Mouse (Mus musculus): ENCODE measurements at regions not wholly inside any gene's neighbourhood (a gene's known extent, or its start where the extent isn't known, plus 50 kb on each side); places are given as distances from the start of the nearest gene placed in this dataset.

GRCm38 (mm10) chr12:118784643-118785042 lies 61.5 kb upstream of the Sp8 start:
- no peak for DNase-seq (ENCODE audit: low spot score in 2 of 2)

GRCm38 (mm10) chr12:118781978-118782377 lies 64.2 kb upstream of the Sp8 start:
- no peak for DNase-seq (ENCODE audit: low spot score in 2 of 2)

DNA sequence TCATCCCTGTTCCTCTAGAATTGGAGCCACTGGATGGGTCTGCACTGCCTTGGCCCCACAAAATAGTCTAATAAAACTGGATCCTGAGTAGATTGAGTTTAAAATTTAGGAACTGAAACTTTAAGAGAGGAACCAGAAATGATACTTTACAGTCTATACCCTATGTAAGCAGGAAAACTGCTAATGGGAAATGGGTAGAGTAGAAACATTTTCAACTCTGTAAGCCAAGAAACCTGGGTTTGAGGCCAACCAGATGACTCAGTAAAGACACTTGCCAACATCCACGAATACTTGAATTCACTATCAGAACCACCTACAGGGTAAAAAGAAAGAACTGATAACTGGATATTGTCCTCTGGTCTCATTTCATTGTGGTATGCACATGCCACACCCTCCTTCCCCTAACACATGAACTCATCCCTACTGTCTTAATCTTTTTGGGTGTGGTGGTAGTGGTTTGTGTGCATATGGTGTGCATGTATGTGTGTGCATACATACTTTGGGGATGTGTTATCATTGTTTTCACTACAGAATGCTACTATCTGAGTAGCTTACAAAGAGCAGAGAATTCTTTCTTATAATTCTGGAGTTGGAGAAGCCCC lies 70.6 kb upstream of the Sp8 start:
- no peak for DNase-seq (ENCODE audit: low spot score in 2 of 2)

GRCm38 (mm10) chr12:118772790-118773189 lies 73.3 kb upstream of the Sp8 start:
- no peak for DNase-seq (ENCODE audit: low spot score in 2 of 2)

DNA sequence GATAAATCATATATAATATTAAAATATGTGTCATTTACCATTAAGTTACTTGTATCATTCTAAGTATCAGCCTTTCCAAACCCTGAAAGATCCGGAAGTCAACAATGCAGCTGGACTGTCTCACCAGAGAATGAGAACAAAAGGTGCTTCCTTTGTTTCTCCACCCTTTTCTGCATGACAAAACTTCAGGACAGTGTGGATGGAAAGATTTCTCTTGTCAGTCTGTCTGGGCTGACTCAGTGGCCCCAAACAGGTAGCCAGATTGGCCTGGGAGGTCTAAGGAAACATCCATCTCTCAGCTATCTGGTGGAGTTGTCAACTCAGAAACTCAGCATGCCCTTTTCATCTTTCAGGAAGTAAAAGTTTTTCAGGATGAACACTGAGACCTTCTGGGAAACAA lies 79.7 kb upstream of the Sp8 start:
- DNase-seq (ENCODE audit: low spot score in 2 of 2), result no peak

GRCm38 (mm10) chr12:118754076-118754475 lies 92.1 kb upstream of the Sp8 start:
- DNase-seq (ENCODE audit: low spot score in 2 of 2), result no peak

- DNase-seq (ENCODE audit: low spot score in 2 of 2), result no peak
Measured at GRCm38 (mm10) chr12:118739103-118739502, 107.0 kb upstream of the Sp8 start.

DNA sequence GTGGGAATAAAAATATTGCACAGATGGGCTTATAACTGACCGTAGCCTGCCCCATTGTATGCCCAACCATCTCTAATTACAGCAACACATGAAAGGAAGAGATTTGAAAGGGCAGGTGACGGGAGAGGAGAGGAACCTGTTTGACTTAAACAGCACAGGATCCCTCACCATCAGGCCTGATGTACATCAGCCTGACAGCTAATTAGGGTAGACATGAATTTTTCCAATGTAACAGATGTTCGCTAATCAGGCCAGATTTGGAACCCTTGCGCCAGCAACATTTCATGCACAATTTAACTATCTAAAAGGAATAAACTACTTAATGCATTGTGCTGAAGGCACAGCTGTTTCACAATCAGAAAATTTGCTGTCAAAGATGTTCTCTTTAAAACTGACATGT lies 120.2 kb upstream of the Sp8 start:
- DNase-seq (ENCODE audit: low spot score in 2 of 2), result no peak

DNA sequence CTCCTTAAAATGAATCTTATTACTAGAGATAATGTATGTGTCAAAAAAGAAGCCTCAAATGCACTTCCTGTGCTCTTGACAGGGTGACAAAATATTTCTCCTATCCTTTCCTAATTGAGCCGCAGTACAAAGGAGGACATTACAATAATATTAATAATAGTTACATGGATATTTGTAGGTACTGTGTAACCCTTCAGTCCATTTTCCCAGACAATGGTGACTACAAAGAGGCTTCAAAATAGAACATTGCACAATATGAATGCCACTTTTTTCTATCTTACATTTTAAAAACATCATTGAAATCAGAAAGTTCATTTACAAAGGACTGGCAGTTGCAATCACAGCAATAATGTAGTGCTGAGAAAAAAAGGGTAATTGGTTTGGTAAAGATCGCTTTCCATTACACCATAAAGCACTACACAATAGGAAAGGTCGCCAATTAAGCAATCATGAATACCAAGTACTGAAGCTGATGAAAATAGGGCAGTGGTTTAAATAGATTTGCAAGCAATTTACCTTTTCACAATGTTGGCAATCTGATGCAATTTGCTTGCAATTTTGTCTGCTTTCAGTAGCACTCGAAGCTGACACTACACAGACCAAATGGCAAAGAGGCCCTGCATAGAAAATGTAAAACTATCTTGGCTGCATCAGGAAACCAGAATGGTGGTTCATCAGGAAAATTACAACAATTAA lies 126.1 kb upstream of the Sp8 start:
- DNase-seq (ENCODE audit: low spot score in 2 of 2), result no peak

DNA sequence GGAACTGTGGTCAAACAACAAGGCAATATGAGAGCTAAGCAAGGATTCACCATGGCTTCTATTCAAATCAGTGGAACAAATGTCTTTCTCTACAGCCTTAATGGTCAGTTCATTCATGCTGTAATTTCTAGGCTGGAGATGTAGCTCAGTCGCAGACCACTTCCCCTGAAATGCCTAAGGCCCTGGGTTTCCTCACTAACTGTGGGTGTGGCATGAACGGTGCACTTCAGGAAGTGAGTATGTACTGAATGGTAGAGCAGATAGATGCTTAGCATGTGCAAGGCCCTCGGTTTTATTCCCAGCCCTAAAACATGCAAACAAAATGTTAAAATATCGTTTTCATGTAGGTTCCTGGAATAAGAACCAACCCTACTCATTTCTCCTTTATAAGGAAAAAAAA lies 129.3 kb upstream of the Sp8 start:
- no peak for DNase-seq (ENCODE audit: low spot score in 2 of 2)

GRCm38 (mm10) chr12:118706626-118707025 lies 139.5 kb upstream of the Sp8 start:
- no peak for DNase-seq (ENCODE audit: low spot score in 2 of 2)

- no peak for DNase-seq (ENCODE audit: low spot score in 2 of 2)
Measured at GRCm38 (mm10) chr12:118704826-118705225, 141.3 kb upstream of the Sp8 start.

DNA sequence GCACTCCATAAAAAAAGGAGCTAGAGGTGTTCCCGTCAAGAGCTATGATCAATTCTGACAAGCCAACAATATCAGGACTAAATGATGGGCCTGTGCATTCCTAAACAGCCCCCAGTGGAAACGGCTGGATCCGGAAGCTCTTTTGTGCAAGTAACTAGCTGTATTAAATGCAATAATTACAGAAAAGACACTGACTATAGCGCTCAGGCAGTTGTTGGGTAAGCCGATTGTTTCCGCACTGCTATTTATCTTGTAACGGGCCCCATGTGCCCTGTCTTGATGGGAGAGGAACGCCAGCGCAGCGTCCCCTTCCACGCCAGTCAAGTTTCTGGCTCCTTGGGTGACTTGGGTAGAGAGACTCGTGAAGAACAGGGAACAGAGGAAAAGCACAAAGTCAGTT lies 142.4 kb upstream of the Sp8 start:
- no peak for DNase-seq (ENCODE audit: low spot score in 2 of 2)

DNA sequence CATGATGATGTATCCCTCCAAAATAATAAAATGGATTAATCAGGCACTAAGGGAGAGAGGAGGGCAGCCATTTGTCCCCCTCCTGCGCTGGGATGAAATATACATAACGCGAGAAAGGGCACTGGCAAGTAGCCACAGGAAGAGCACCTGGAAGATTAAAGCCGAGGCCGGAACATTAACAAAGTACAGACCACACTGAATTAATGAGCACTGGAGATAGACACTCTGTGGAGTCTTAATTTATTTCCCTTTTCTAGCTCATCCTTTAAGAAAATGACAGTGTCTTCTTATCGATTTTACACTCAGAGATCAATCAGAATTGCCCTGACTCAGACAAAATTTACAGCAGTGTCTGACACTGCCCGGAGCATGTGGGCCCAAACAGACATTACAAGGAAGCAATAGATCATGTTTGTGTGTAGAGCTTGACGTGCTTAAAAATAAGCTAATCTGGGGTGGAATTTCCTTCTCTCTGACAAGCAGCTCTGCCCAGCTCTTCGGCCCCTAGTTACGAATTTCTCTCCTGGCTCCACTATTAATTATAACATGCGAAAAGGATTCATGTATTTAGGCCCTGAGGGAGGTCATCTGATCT lies 143.0 kb upstream of the Sp8 start:
- no peak for DNase-seq (ENCODE audit: low spot score in 2 of 2)

DNA sequence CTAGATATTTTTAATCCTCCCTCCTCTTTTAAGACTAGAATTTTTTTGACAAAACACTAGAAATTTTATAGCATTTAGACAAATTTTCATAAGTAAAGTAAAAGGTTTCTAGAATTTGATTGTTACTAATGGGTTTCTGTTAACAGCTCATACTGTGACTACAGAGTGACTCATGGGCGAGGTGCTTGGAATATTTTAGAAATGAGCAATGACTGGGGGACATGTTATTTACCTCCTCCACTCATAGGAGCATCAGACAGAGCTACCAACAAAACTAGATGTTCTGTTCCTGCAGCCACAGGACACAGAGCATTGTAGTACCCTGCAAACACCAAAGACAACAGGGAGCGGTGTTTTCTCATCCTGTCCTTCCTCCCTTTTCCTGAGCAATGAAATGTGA lies 144.3 kb upstream of the Sp8 start:
- DNase-seq (ENCODE audit: low spot score in 2 of 2), result no peak

DNA sequence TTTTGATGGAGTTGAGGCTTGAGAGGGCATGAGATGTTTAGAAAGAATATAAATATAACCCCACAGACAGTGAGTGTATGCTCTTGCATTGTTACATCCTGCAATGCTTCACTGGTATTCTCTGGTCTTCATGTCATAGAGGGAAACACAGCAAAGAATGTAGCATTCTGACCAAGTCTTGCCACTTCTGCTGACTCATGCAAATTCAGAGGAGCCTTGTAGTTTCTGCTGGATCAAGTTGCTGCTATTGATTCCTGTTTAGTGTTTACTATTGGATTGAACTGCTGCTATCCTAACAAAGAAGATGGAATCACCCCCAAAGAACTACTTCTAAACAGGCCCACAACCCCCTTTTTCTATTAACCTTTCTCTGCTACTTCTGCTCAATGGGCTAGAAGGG lies 148.0 kb upstream of the Sp8 start:
- no peak for DNase-seq (ENCODE audit: low spot score in 2 of 2)

- no peak for DNase-seq (ENCODE audit: low spot score in 2 of 2)
Measured at GRCm38 (mm10) chr12:118694701-118695100, 151.4 kb upstream of the Sp8 start.

GRCm38 (mm10) chr12:118682902-118683301 lies 163.2 kb upstream of the Sp8 start:
- DNase-seq (ENCODE audit: low spot score in 2 of 2), result no peak

DNA sequence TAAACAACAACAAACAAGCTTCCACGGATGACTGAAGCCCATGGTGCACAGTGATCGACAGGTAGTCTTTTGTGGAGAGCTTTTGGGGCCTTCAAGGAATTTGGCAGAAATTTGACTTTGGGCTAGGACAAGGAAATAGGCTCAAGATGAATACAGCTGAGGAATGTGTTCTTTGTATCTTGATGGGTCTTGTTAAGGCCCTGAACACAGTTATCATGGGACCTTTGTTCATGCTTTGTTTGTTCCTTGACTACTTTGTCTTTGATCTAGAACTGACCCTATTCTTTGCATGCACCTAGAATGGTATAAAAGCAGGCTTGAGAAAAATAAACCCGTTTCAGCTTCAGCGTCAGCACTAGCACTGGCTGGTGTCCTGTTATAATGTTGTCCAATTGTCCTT lies 168.1 kb upstream of the Sp8 start:
- DNase-seq (ENCODE audit: low spot score in 2 of 2), result no peak

DNA sequence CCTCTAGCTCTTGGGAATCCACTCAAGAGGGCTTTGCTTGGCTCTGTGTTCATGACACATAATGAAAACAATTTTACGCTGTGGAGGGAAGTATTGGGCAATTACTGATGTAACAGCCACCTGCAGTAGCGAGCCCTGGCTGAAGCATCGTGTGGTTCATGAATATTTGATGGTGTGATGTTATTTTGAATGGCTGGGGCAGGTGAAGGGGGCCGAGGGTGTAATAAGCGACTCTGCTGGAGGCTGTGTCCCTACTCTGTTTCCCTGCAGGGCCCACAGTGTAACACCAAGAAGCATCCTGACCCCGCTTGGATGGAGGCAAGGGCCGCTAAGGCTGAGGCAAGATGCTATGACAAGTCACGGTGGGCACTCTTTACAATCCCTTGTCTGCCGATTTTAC lies 184.6 kb upstream of the Sp8 start:
- DNase-seq (ENCODE audit: low spot score in 2 of 2), result no peak

DNA sequence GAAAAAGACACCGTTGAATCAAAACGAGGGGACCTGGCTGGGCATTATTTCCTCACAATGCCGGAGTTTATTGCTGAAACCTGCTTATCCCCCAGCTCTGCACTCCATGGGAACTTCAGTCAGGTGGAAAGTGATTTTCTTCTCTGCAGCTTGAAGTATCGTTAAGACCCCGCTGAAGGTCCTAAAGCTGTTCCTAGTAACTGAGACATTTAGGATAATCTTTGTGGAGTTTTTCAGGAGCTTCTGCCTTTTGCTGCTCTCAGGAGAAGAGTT lies 185.0 kb upstream of the Sp8 start:
- DNase-seq (ENCODE audit: low spot score in 2 of 2), result no peak

- DNase-seq (ENCODE audit: low spot score in 2 of 2), result no peak
Measured at GRCm38 (mm10) chr12:118660384-118661213, 185.5 kb upstream of the Sp8 start.
